Mouse (Mus musculus): Measurements from ENCODE around the gene Dpm1.

The Dpm1 gene

DNA sequence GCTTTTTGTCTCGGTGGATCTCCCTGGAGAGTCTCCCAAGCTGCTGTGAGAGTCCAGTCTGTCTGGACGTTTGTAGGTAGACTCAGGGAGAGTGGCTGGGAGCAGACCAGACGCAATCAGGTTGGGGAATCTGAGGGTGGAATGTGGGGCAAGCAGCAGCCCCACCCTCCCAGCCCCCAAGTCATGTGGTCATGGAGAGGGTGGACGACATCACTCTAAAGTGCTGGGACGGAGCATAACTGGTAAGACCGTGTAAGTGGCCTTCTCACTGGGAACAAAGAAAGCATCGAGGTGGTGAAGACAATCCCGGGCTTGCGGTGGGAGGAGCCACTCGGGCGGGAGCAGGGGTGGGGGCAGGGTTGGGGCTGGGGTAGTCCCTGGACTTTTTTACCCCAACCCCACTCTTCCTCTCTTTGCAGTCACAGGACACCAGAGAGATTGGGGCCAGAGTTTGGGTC is 68.8 kb downstream of the Dpm1 start:
- no peak for DNase-seq

GRCm38 (mm10) chr2:168160370-168160930 is 69.9 kb downstream of the Dpm1 start:
- DNase-seq = no peak
